8 mouse cellular contexts compared by ENCODE assay signal in genomic region chr9:35116391-35117381, GRCm38 (mm10). TPM values are rescaled to one million over a fixed set of nuclear protein-coding genes. Genes with fewer than 3 reads are reported as not detected.
A peak's percentile ranks its signal among the peaks of the same experiment; 100 is the strongest.
DNase-seq lines count a peak whose midpoint lies in the region; ATAC-seq and TF ChIP-seq lines count a peak whose summit lies in the region.

No protein-coding gene starts in this region.

- peak overlapping the region; percentile 79 for H3K27ac ChIP-seq in hindbrain, postnatal 0 days

- no peak for TF ChIP-seq CTCF in hindbrain, postnatal 0 days (IDR thresholded peaks at IDR 0.05; ENCODE audit: low read depth)

- H3K9ac ChIP-seq in hindbrain, postnatal 0 days (replicated peaks; ENCODE audit: low read length): peak overlapping the region; percentile 74

- peak; percentile 77 to 79 for DNase-seq in adrenal gland, adult 18-20 months (ENCODE audit: low spot score in 2 of 2)
- DNase-seq in gastrocnemius, adult 8-10 months (ENCODE audit: low spot score in 2 of 2): peak; percentile 50 to 69
- DNase-seq in hindbrain, postnatal 0 days (ENCODE audit: low spot score): peak; percentile 89
- peak; percentile 69 to 74 for DNase-seq in left cerebral cortex, postnatal 36 days (ENCODE audit: low spot score in 2 of 2)
- DNase-seq in mesoderm, embryonic 11.5 days (ENCODE audit: low read depth, low spot score): peak; percentile 85
- peak; percentile 78 for DNase-seq in right cerebral cortex, postnatal 25 days
- DNase-seq in urinary bladder, postnatal 36 days (ENCODE audit: low spot score in 2 of 2): peak; percentile 58 to 83

- peak overlapping the region; percentile 90 for H3K4me2 ChIP-seq in hindbrain, postnatal 0 days (ENCODE audit: low read depth, low read length)

- H3K4me1 ChIP-seq in hindbrain, postnatal 0 days (ENCODE audit: insufficient read depth, low read length): peaks cover 16% of the 10 kb centered on the region

- H3K4me3 ChIP-seq in hindbrain, postnatal 0 days (ENCODE audit: low read length): peak overlapping the region; percentile 76

- intact Hi-C loops in left cerebral cortex, postnatal 36 days (cut with DNase I): loop anchor here (5.0 kb wide), 1 partner anchor 46 kb away; no protein-coding TSS in a partner anchor

- no peaks in the 10 kb centered on the region for H3K9me3 ChIP-seq in hindbrain, postnatal 0 days (ENCODE audit: low read length)

- no peaks in the 10 kb centered on the region for H3K27me3 ChIP-seq in hindbrain, postnatal 0 days (ENCODE audit: insufficient read depth, low read length)

- ATAC-seq in common myeloid progenitor, adult 5-6 weeks (replicated peaks; ENCODE audit: low read depth, poor library complexity, severe bottlenecking): peak; percentile 77
- peak; percentile 95 for ATAC-seq in hindbrain, postnatal 0 days

- under 1% methylated on average over 77 of the region's 84 CpGs for WGBS in hindbrain, postnatal 0 days

- H3K36me3 ChIP-seq in hindbrain, postnatal 0 days (ENCODE audit: insufficient read depth, low read length): no peaks in the 10 kb centered on the region

RNA-seq across cellular contexts. Expression of gene St3gal4, which starts 2.4 kb away (rescaled TPM):
- 10 to 100 TPM; 19.1 to 26.3 TPM for total RNA-seq in adrenal gland, adult 18-20 months (2021)
- 25.2 and 26.5 TPM in 2 replicates for total RNA-seq in common myeloid progenitor, adult 5-6 weeks (2017)
- 1 to 10 TPM; 3.5 to 5.7 (median 4.4) TPM for total RNA-seq in gastrocnemius, adult 8-10 months (2022)
- total RNA-seq in hindbrain, postnatal 0 days (2014; rRNA removed): 17.5 and 31.4 TPM in 2 replicates
- polyA plus RNA-seq in hindbrain, postnatal 0 days (2015; fragmentation: Nextera tagmentation; extraction: Ambion mirVana): 16.4 and 16.9 TPM in 2 replicates
- 10 to 100 TPM; 26.3 to 26.4 TPM for total RNA-seq in left cerebral cortex, postnatal 36 days (2021)

RNA-seq across cellular contexts. Expression of gene Dcps, which starts 59.2 kb away (rescaled TPM):
- total RNA-seq in adrenal gland, adult 18-20 months (2021): 10 to 100 TPM; 19.4 to 20.6 TPM
- 64.0 and 71.4 TPM in 2 replicates for total RNA-seq in common myeloid progenitor, adult 5-6 weeks (2017)
- 1 to 10 TPM; 7.0 to 9.5 (median 8.7) TPM for total RNA-seq in gastrocnemius, adult 8-10 months (2022)
- 31.9 and 48.5 TPM in 2 replicates for total RNA-seq in hindbrain, postnatal 0 days (2014; rRNA removed)
- 53.3 and 55.3 TPM in 2 replicates for polyA plus RNA-seq in hindbrain, postnatal 0 days (2015; fragmentation: Nextera tagmentation; extraction: Ambion mirVana)
- total RNA-seq in left cerebral cortex, postnatal 36 days (2021): 10 to 100 TPM; 16.4 to 16.7 TPM

Comparison
In these comparisons a context has a peak if more than half of its experiments do, and no peak if none do; other contexts are left out.
1. Peak in every context shown above with its lines: DNase-seq, ATAC-seq, H3K4me3 ChIP-seq and H3K27ac ChIP-seq.